Mouse (Mus musculus) E14TG2a.4 (cell line): Measurements from ENCODE around the gene Spata5.

Source experiments
- CTCF ChIP-seq: conservative IDR thresholded peaks from 2 replicates; pipeline ENCODE4 v1.5.1; 2014; ENCODE audit warnings: low read length
- POU5F1 ChIP-seq: IDR thresholded peaks from 2 replicates; pipeline ENCODE4 v1.6.1; 2014; ENCODE audit warnings: low read length, borderline replicate concordance

DNA sequence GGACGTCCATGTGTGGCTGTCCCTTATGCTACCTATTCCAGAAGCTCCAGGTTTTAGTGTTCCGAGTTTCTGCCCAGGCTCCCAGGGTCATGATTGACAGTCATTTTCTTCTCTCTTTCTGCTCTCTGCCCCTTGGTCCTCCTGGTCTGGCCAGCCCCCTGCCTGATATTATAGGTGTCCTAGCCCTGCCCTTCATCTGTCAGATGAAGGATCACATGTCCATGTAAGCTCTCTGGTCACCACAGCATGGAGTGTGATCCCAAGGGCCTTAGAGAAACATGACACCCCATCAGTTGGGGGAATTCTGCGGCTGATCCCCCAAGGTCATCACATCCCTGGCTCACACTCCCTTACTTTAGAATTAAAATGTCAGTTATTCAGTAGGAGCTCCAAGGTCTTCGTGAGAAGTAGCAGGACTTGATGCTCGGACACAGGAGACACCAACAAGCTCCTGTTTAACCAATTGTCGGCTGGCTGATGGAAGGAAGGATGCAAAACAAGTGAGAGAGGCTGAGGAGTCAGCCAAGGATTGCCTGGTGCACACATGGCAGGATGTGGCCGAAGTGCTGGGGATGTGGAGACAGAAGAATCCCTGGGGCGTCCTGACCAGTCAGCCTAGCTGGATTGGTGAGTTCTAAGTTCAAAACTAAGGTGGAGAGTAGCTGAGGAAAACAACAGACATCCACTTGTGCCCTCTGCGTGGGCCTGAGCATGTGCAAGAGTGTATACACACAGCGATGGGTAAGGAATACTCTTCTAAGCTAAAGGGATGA is 195.4 kb downstream of the Spata5 start:
- TF ChIP-seq CTCF, result no peak
- TF ChIP-seq POU5F1, result no peak
